Mouse (Mus musculus): ENCODE measurements at regions not wholly inside any gene's neighbourhood (a gene's known extent, or its start where the extent isn't known, plus 50 kb on each side); places are given as distances from the start of the nearest gene placed in this dataset.
A peak's percentile ranks its signal among the peaks of the same experiment; 100 is the strongest.

DNA sequence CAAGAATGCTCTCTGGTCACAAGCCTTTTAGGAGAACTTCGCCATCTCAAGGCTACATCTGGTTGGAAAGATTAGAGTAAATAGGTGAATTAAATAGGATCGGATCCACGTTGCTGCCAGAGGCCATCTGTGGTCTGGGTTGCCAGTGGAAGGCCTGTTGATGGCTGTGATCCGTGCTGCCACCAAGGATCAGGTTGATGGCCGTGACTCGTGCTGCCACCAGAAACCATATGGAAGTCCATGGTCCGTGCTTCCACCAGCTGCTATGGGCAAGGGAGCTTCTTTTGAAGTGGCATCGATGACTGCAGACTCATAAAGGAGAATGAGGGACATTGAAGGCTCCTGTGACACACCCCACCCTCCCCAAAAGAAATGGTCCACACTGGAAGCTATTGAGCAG, 79.6 kb downstream of the Atp1a1 start:
- Histone ChIP-seq H3K27me3 (ENCODE audit: low read depth, poor library complexity, severe bottlenecking) (no peaks in the 10 kb centered on the region), H3K9me3 (replicated peaks) (no peaks in the 10 kb centered on the region)
- 94% methylated on average over 8 of the region's 8 CpGs for WGBS

DNA sequence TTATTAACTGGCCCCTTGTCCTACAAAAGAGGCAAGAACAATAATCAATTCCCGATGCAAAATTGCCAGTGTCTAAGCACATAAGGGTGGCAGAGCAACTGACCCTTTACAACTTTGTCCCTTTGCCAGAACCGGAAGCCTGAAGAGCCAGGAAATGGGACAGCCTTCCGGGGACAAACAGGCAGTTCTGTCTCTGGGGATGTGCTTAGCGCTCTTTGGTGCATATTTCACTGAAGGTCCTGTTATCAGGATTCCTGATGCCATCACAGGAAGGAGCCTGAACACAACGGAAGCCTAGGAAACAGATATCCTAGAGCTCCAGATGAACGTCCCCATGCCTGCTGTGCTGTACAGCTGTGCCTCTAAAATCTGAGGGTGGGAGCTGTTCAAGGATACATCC, 80.0 kb downstream of the Atp1a1 start:
- H3K27me3 ChIP-seq (ENCODE audit: low read depth, poor library complexity, severe bottlenecking) = no peaks in the 10 kb centered on the region
- H3K9me3 ChIP-seq (replicated peaks) = no peaks in the 10 kb centered on the region
- H3K4me1 ChIP-seq = peaks cover 30% of the 10 kb centered on the region
- H3K36me3 ChIP-seq = no peaks in the 10 kb centered on the region
- no peak for DNase-seq (ENCODE audit: low spot score)
- WGBS = 78% methylated on average over 6 of the region's 6 CpGs
- no peak overlapping the region for H3K27ac ChIP-seq
- H3K4me3 ChIP-seq = no peak overlapping the region

More for the DNA sequence above, 79.6 kb downstream of the Atp1a1 start:
- DNase-seq (ENCODE audit: low spot score) = no peak
- Histone ChIP-seq H3K4me1 (peaks cover 31% of the 10 kb centered on the region), H3K4me3 (no peak overlapping the region), H3K36me3 (no peaks in the 10 kb centered on the region), H3K27ac (no peak overlapping the region)

DNA sequence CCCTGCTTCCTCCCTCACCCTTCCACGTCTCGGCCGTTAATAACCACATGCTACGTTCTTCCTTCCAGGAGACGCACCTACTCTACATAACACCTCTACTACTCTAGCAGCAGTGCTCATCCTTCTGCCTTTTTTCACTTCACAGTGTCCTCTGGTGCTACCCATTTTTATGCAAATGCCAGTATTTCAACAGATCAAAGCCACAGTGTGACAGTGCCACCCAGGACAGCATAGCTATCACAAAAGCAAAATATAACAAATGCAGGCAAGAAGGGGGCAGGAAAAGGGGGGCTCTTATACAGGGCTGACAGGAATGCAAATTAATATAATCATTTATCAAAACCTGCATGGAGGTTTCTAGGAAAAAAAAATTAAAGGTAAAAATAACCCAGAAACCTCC, 81.2 kb downstream of the Atp1a1 start:
- H3K36me3 ChIP-seq = no peaks in the 10 kb centered on the region
- no peak for DNase-seq (ENCODE audit: low spot score)
- no peak overlapping the region for H3K27ac ChIP-seq
- peaks cover 18% of the 10 kb centered on the region for H3K4me1 ChIP-seq
- H3K27me3 ChIP-seq (ENCODE audit: low read depth, poor library complexity, severe bottlenecking) = no peaks in the 10 kb centered on the region
- H3K4me3 ChIP-seq = no peak overlapping the region
- no peaks in the 10 kb centered on the region for H3K9me3 ChIP-seq (replicated peaks)
- WGBS = 80% methylated on average over 5 of the region's 5 CpGs

GRCm38 (mm10) chr3:101522246-101522920, 82.1 kb downstream of the Atp1a1 start:
- Histone ChIP-seq H3K9me3 (replicated peaks) (no peaks in the 10 kb centered on the region), H3K27ac (0 out of 2 replicates have a peak overlapping the region, but pooled peaks have one; percentile 30), H3K36me3 (no peaks in the 10 kb centered on the region), H3K4me3 (no peak overlapping the region), H3K27me3 (ENCODE audit: low read depth, poor library complexity, severe bottlenecking) (no peaks in the 10 kb centered on the region), H3K4me1 (peaks cover 17% of the 10 kb centered on the region)
- DNase-seq (ENCODE audit: low spot score) = no peak
- WGBS = 77% methylated on average over 9 of the region's 9 CpGs

DNA sequence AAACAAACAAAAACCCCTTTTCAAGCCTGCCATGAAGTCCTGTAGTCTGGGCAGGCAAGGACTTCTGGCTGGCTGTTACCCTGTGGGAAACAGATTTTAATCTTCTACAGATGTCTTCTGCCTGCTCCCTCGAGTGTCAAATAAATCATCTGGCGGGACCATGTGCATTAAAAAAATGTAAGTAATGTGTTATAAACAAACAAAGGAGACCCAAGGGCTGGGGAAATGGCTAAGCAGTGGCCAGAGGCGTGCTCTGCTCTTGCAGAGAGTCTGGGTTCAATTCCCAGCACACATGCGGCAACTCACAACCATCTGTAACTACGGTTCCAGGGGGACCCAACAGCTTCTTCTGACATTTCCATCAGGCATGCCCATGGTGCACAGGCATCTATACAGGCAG, 83.3 kb downstream of the Atp1a1 start:
- Histone ChIP-seq H3K9me3 (replicated peaks) (no peaks in the 10 kb centered on the region), H3K27me3 (ENCODE audit: low read depth, poor library complexity, severe bottlenecking) (no peaks in the 10 kb centered on the region), H3K36me3 (no peaks in the 10 kb centered on the region), H3K4me3 (no peak overlapping the region), H3K4me1 (peaks cover 29% of the 10 kb centered on the region), H3K27ac (peak overlapping the region; percentile 59)
- WGBS = 62% methylated on average over 5 of the region's 5 CpGs
- no peak for DNase-seq (ENCODE audit: low spot score)

GRCm38 (mm10) chr3:101520115-101520514, 84.4 kb downstream of the Atp1a1 start:
- DNase-seq (ENCODE audit: low spot score) = no peak

GRCm38 (mm10) chr3:101519551-101519950, 84.9 kb downstream of the Atp1a1 start:
- Histone ChIP-seq H3K4me3 (no peak overlapping the region), H3K9me3 (replicated peaks) (no peaks in the 10 kb centered on the region), H3K27ac (no peak overlapping the region), H3K4me1 (peaks cover 31% of the 10 kb centered on the region), H3K36me3 (no peaks in the 10 kb centered on the region), H3K27me3 (ENCODE audit: low read depth, poor library complexity, severe bottlenecking) (no peaks in the 10 kb centered on the region)
- DNase-seq (ENCODE audit: low spot score) = no peak
- 90% methylated on average over 5 of the region's 5 CpGs for WGBS

More at GRCm38 (mm10) chr3:101520115-101520514, 84.4 kb downstream of the Atp1a1 start:
- WGBS = 72% methylated on average over 6 of the region's 6 CpGs
- Histone ChIP-seq H3K27me3 (ENCODE audit: low read depth, poor library complexity, severe bottlenecking) (no peaks in the 10 kb centered on the region), H3K4me1 (peaks cover 31% of the 10 kb centered on the region), H3K36me3 (no peaks in the 10 kb centered on the region), H3K27ac (peak overlapping the region; percentile 59), H3K4me3 (no peak overlapping the region), H3K9me3 (replicated peaks) (no peaks in the 10 kb centered on the region)

DNA sequence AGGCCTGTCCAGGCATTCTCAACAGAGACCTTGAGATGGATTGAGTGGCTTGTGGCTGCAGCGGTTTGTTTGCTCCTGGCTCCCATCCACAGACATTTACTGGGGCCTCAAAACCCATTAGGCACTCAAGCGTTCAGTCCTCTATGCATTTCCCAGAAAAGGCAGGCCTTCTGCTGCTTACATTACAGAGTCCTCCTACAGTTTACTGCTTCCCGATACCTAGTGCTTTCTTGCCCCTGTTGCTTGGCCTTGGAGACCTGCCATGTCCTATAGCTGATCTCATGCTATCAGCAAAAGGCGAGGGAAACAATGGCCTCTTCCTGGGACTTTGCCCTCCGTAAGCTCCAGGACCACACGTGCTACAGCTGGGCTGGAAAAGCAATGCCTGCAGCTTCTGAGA, 85.7 kb downstream of the Atp1a1 start:
- Histone ChIP-seq H3K4me1 (peaks cover 34% of the 10 kb centered on the region), H3K27ac (no peak overlapping the region), H3K27me3 (ENCODE audit: low read depth, poor library complexity, severe bottlenecking) (no peaks in the 10 kb centered on the region), H3K9me3 (replicated peaks) (no peaks in the 10 kb centered on the region), H3K4me3 (no peak overlapping the region), H3K36me3 (no peaks in the 10 kb centered on the region)
- no peak for DNase-seq (ENCODE audit: low spot score)
- 88% methylated on average over 6 of the region's 6 CpGs for WGBS

DNA sequence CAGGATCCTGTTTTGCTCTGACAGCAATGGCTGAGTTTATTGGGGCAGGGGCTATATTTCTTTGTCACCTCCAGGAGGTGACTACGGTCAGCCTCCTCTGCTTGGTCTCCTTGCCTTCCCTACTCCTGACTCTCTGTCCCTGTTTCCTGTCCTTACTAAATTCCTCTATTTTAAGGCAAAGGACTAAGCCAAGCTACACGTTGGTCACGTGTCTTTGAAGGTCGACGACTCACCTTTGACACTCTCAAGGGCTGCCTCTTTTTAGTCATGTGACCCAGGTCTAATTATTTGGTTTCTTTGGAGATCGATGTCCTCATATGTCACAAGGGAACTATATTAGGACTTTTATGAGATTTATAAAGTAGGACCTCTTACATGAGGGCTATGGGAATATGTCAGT, 86.9 kb downstream of the Atp1a1 start:
- no peaks in the 10 kb centered on the region for H3K9me3 ChIP-seq (replicated peaks)
- H3K4me3 ChIP-seq = no peak overlapping the region
- no peak for DNase-seq (ENCODE audit: low spot score)
- H3K27ac ChIP-seq = peak overlapping the region; percentile 63; the same call in 1 of the 2 replicates
- no peaks in the 10 kb centered on the region for H3K27me3 ChIP-seq (ENCODE audit: low read depth, poor library complexity, severe bottlenecking)
- peaks cover 43% of the 10 kb centered on the region for H3K4me1 ChIP-seq
- H3K36me3 ChIP-seq = no peaks in the 10 kb centered on the region
- 79% methylated on average over 6 of the region's 6 CpGs for WGBS

- Histone ChIP-seq H3K27ac (peak overlapping the region; percentile 63; the same call in 1 of the 2 replicates), H3K36me3 (no peaks in the 10 kb centered on the region), H3K4me1 (peaks cover 43% of the 10 kb centered on the region), H3K9me3 (replicated peaks) (no peaks in the 10 kb centered on the region), H3K27me3 (ENCODE audit: low read depth, poor library complexity, severe bottlenecking) (no peaks in the 10 kb centered on the region), H3K4me3 (no peak overlapping the region)
- 74% methylated on average over 15 of the region's 15 CpGs for WGBS
- no peak for DNase-seq (ENCODE audit: low spot score)
These were observed 87.5 kb downstream of the Atp1a1 start for GRCm38 (mm10) chr3:101516781-101517499.

GRCm38 (mm10) chr3:101515566-101515965, 88.9 kb downstream of the Atp1a1 start:
- Histone ChIP-seq H3K4me3 (no peak overlapping the region), H3K4me1 (peaks cover 34% of the 10 kb centered on the region), H3K36me3 (no peaks in the 10 kb centered on the region), H3K27ac (no peak overlapping the region), H3K9me3 (replicated peaks) (no peaks in the 10 kb centered on the region), H3K27me3 (ENCODE audit: low read depth, poor library complexity, severe bottlenecking) (no peaks in the 10 kb centered on the region)
- DNase-seq (ENCODE audit: low spot score) = no peak
- WGBS = 93% methylated on average over 7 of the region's 7 CpGs

DNA sequence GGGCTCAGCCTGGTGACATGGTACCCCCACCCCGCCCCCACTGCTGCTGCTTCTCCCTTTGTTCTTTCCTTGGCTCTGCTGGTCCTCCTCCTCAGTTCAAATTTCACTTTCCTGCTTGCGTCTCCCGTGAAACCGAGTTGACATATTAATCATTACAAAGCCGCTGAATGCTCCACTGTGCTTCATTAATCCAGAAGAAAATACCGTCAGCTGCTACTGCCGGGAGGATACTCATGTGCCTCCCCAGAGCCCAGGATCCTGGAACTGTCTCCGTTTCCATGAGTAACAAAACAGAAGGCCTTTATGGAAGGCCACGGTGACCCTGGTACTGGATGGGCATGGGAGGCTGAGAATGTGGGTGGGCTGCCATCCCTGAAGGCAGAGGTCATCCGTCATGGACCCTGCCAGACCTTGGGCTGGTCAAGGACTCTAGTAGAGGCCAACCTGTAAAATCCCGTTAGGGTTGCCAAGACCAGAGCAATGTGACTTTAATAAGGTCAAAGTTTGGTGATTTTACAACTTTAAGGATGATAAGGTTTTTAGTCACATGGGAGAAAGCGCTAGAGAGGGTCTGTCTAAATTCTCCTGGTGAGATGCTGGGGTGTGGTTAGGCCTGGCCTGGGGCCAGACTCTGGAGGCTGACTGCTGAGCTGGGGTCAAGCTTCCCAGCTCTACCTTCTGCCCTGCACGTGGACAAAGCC, 90.7 kb downstream of the Atp1a1 start:
- 44% methylated on average over 13 of the region's 13 CpGs for WGBS
- DNase-seq (ENCODE audit: low spot score) = no peak
- peaks cover 33% of the 10 kb centered on the region for H3K4me1 ChIP-seq
- no peaks in the 10 kb centered on the region for H3K27me3 ChIP-seq (ENCODE audit: low read depth, poor library complexity, severe bottlenecking)
- no peaks in the 10 kb centered on the region for H3K36me3 ChIP-seq
- H3K4me3 ChIP-seq = no peak overlapping the region
- H3K9me3 ChIP-seq (replicated peaks) = no peaks in the 10 kb centered on the region
- H3K27ac ChIP-seq = peak overlapping the region; percentile 68
